Mouse (Mus musculus) naive thymus-derived CD4-positive, alpha-beta T cell, adult 5 months (primary cell): Measurements from ENCODE around the gene Gm14391. TPM values are rescaled to one million over a fixed set of nuclear protein-coding genes. Genes with fewer than 3 reads are reported as not detected.

Experiments used
- polyA plus RNA-seq: library from polyadenylated mRNA; unstranded; fragments of 100-300 nt; shearing (Covaris generic); gene quantifications from one replicate; pipeline ENCODE4 v1.2.1, GENCODE M21; 2017

Gm14391 gene
- polyA plus RNA-seq, result 2.5 TPM

GRCm38 (mm10) chr2:175206732-175207131, at the start of gene Gm14391:
Gene Gm14391, minus strand, starts transcription at chr2:175206917.

GRCm38 (mm10) chr2:175175401-175176180, 31.1 kb downstream of the Gm14391 start, which contains the start of gene Gm14443:
Gene Gm14443, minus strand, starts transcription at chr2:175175871.

GRCm38 (mm10) chr2:175141993-175142295, 64.8 kb downstream of the Gm14391 start, which contains the start of gene Gm14399:
Gene Gm14399, minus strand, starts transcription at chr2:175142012.

Other genes starting within 250 kb of the Gm14391 start
- not detected for gene Gm14444, start 196.7 kb downstream of the Gm14391 start, polyA plus RNA-seq
- not detected for gene Gm14393, start 139.1 kb downstream of the Gm14391 start, polyA plus RNA-seq
- gene Gm14399, start 64.9 kb downstream of the Gm14391 start, polyA plus RNA-seq, result 5.3 TPM
- not detected for gene Gm14443, start 31.0 kb downstream of the Gm14391 start, polyA plus RNA-seq
- 0.62 TPM for gene Gm14440, start 68.2 kb upstream of the Gm14391 start, polyA plus RNA-seq
- 5.0 TPM for gene Gm4631, start 131.3 kb upstream of the Gm14391 start, polyA plus RNA-seq
- 0.73 TPM for gene Zfp968, start 165.5 kb upstream of the Gm14391 start, polyA plus RNA-seq
- gene Gm4724, start 228.9 kb upstream of the Gm14391 start, polyA plus RNA-seq, result 7.6 TPM